Mouse (Mus musculus) testis, adult 2 months (tissue): ENCODE measurements at regions not wholly inside any gene's neighbourhood (a gene's known extent, or its start where the extent isn't known, plus 50 kb on each side); places are given as distances from the start of the nearest gene placed in this dataset.
"Not testable (repeated sequence)": the region's sequence is repeated elsewhere in the genome, so short reads cannot be mapped to it uniquely, and the experiment has no call there.

Experiments
- H3K27ac ChIP-seq: fragments of 200-500 bp; 2 replicates; pipeline ENCODE4 v1.5.1; 2012; ENCODE audit warnings: low read depth, low read length; ENCODE audit not compliant: control insufficient read depth, insufficient read depth
- H3K27me3 ChIP-seq: fragments of 200-500 bp; 2 replicates; pipeline ENCODE4 v1.6.1; 2012; ENCODE audit warnings: mild to moderate bottlenecking, low read length, moderate library complexity; ENCODE audit not compliant: control insufficient read depth, insufficient read depth
- H3K36me3 ChIP-seq: fragments of 200-500 bp; 2 replicates; pipeline ENCODE4 v1.6.1; 2012; ENCODE audit warnings: mild to moderate bottlenecking, low read length; ENCODE audit not compliant: control insufficient read depth, insufficient read depth
- H3K4me1 ChIP-seq: fragments of 200-500 bp; 2 replicates; pipeline ENCODE4 v1.6.1; 2012; ENCODE audit warnings: low read length; ENCODE audit not compliant: control insufficient read depth, insufficient read depth
- H3K4me3 ChIP-seq: fragments of 200-500 bp; 2 replicates; pipeline ENCODE4 v1.5.1; 2012; ENCODE audit warnings: low read depth, mild to moderate bottlenecking, low read length, moderate library complexity, mixed read lengths; ENCODE audit not compliant: control insufficient read depth
- CTCF ChIP-seq: fragments of 200-500 bp; IDR thresholded peaks from 2 replicates; pipeline ENCODE4 v1.5.1; 2012; ENCODE audit warnings: low read depth, mild to moderate bottlenecking, inconsistent platforms, low read length, moderate library complexity; ENCODE audit not compliant: control insufficient read depth, insufficient read depth, insufficient replicate concordance
- POLR2A ChIP-seq: fragments of 200-500 bp; IDR thresholded peaks from 2 replicates; pipeline ENCODE4 v1.6.1; 2012; ENCODE audit warnings: low read depth, mild to moderate bottlenecking, inconsistent platforms, low read length, moderate library complexity; ENCODE audit not compliant: control insufficient read depth

GRCm38 (mm10) chr6:133724627-133725026 is 128.9 kb downstream of the Kap start:
- not testable (repeated sequence) for H3K36me3 ChIP-seq, H3K27me3 ChIP-seq, H3K4me1 ChIP-seq, H3K27ac ChIP-seq, H3K4me3 ChIP-seq
- TF ChIP-seq CTCF, result peak; percentile 43; the same call in 1 of the 2 replicates

- H3K27me3 ChIP-seq, H3K4me1 ChIP-seq, H3K4me3 ChIP-seq, H3K36me3 ChIP-seq, H3K27ac ChIP-seq: not testable (repeated sequence)
- peak; percentile 57; the same call in 1 of the 2 replicates for TF ChIP-seq CTCF
These were observed 146.8 kb downstream of the Kap start for GRCm38 (mm10) chr6:133706712-133707111.

DNA sequence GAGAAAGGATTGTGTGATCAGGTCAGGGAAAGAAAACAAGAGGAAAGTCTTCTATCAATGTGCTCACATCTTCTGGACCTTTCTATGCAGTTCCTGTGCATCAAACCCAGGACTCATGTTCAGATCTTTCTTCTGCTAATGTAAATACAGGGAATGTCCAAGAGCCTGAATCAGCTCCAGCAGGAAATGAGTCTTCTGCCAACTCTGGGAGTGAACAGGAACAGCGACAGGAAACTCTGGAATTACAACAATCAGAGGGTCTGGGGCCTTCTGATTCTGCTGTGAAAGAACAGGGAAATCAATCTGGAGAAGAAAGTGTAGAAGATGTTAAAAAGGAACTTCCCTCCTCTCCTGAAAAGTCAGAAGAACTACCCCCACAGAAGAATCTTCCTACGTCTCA is 151.9 kb downstream of the Kap start:
- TF ChIP-seq CTCF (no peak), POLR2A (no peak)
- H3K27ac ChIP-seq, result no peak overlapping the region
- H3K36me3 ChIP-seq, result no peaks in the 10 kb centered on the region
- H3K4me3 ChIP-seq, result no peak overlapping the region
- no peaks in the 10 kb centered on the region for H3K27me3 ChIP-seq
- no peaks in the 10 kb centered on the region for H3K4me1 ChIP-seq
